Mouse (Mus musculus) ES-Bruce4 (cell line): ENCODE results near the gene Fbxl3.

Source experiments
- CTCF ChIP-seq: IDR thresholded peaks from one replicate; pipeline ENCODE4 v1.8.1; 2011; ENCODE audit warnings: low read depth, low read length
- POLR2A ChIP-seq: IDR thresholded peaks from one replicate; pipeline ENCODE4 v1.8.1; 2011; ENCODE audit warnings: low read length; ENCODE audit not compliant: insufficient read depth

DNA sequence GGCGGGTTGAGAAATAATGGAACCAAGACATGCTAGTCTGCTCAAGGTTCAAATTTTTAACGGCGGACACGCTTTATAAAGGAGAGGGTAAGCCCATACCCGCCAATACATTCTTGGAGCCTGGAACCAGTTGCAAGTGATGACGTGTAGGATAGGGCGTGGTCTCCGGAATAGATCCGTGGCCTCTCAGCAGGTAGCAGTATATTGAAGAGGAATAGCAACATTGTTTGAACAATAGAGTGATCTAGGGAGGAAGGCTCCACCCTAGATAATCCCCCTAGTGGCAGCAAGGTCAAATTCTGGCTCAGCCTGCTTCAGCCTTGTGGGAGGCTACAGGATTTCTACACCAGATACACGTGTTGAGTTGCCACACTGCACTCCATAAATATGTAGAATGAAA, 39.9 kb downstream of the Fbxl3 start:
- TF ChIP-seq POLR2A (no peak), CTCF (no peak)
